Mouse (Mus musculus) midbrain, embryonic 11.5 days (tissue): Measurements from ENCODE around the gene Olfr463. TPM values are rescaled to one million over a fixed set of nuclear protein-coding genes. Genes with fewer than 3 reads are reported as not detected.

Experiments
- ATAC-seq: fragments of 200-750 bp; cut with Nextera tagmentation; 2 replicates; pipeline ENCODE4 v1.8.0; 2017; ENCODE audit warnings: moderate TSS enrichment, moderate library complexity; ENCODE audit not compliant: low FRiP score
- DNase-seq: peaks from one replicate; pipeline ENCODE4 v3.0.0; 2015; ENCODE audit warnings: low spot score; ENCODE audit errors: missing footprints
- H3K27ac ChIP-seq: fragments of 300-500 bp; sonication (generic); 2 replicates; pipeline ENCODE4 v1.5.1; 2014; ENCODE audit warnings: low read depth, low read length
- H3K27me3 ChIP-seq: fragments of 300-500 bp; sonication (generic); 2 replicates; pipeline ENCODE4 v1.6.1; 2014; ENCODE audit warnings: mild to moderate bottlenecking, low read length, moderate library complexity, mixed read lengths; ENCODE audit not compliant: control insufficient read depth, insufficient read depth
- H3K36me3 ChIP-seq: fragments of 300-500 bp; sonication (generic); 2 replicates; pipeline ENCODE4 v1.6.1; 2014; ENCODE audit warnings: mild to moderate bottlenecking, low read length, moderate library complexity, mixed read lengths; ENCODE audit not compliant: control insufficient read depth, insufficient read depth
- H3K4me1 ChIP-seq: fragments of 300-500 bp; sonication (generic); 2 replicates; pipeline ENCODE4 v1.6.1; 2014; ENCODE audit warnings: low read length; ENCODE audit not compliant: control insufficient read depth, insufficient read depth
- H3K4me2 ChIP-seq: fragments of 300-500 bp; sonication (generic); 2 replicates; pipeline ENCODE4 v1.6.1; 2014; ENCODE audit warnings: mild to moderate bottlenecking, moderate library complexity
- H3K4me3 ChIP-seq: fragments of 300-500 bp; sonication (generic); 2 replicates; pipeline ENCODE4 v1.5.1; 2014; ENCODE audit warnings: low read depth, low read length
- H3K9ac ChIP-seq: fragments of 300-500 bp; sonication (generic); 2 replicates; pipeline ENCODE4 v1.6.1; 2014; ENCODE audit warnings: low read length
- H3K9me3 ChIP-seq: fragments of 300-500 bp; sonication (generic); 2 replicates; pipeline ENCODE4 v1.6.1; 2016; ENCODE audit warnings: low read length; ENCODE audit not compliant: control insufficient read depth
- WGBS: fragments of 180-500 bp; shearing (Covaris S2); extraction: QIAGEN DNeasy Blood & Tissue Kit; methylation state at CpG from one replicate; pipeline ENCODE4 v1.1.7; 2014; 5-methylcytosine and 5-hydroxymethylcytosine counted together
- polyA plus RNA-seq: library from polyadenylated mRNA; unstranded; fragments of >200 nt; fragmentation: Nextera tagmentation; extraction: Ambion mirVana; gene quantifications from 2 replicates; pipeline ENCODE4 v1.2.1, GENCODE M21; 2014

The Olfr463 gene
- polyA plus RNA-seq = not detected in 2 replicates

DNA sequence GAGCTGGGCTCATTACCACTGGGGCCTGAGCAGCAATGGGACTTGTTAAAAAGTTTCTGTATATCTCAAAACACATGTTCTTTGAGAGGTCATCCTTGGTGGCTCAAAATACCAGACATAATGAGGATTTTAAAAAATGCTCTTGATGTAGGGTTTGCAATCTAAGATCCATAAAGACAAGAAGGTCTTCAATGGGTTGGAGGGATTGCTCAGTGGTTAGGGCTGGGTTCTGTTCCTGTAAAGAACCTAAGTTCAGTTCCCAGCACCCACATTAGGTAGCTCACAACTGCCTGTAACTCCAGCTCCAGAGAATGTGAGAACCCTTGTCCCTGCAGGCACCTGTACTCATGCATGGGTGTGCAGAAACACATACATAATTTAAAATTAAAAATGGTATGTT is at the start of gene Olfr463:
TSS of gene Olfr463 (minus strand) at position 101 of the 400 bp plus-strand sequence.
- DNase-seq (no peak), ATAC-seq (no peak)
- no peaks in the 10 kb centered on the region for H3K4me1 ChIP-seq
- no peaks in the 10 kb centered on the region for H3K27me3 ChIP-seq
- no peaks in the 10 kb centered on the region for H3K9me3 ChIP-seq
- no peak within 1 kb of the TSS for H3K4me2 ChIP-seq
- H3K27ac ChIP-seq = no peak within 1 kb of the TSS
- no peaks in the 10 kb centered on the region for H3K36me3 ChIP-seq
- H3K4me3 ChIP-seq = no peak within 1 kb of the TSS
- H3K9ac ChIP-seq = no peak within 1 kb of the TSS

GRCm38 (mm10) chr11:87935467-87935866 is 38.3 kb upstream of the Olfr463 start:
- WGBS = 82% methylated on average over 3 of the region's 3 CpGs
- Histone ChIP-seq H3K4me1 (no peaks in the 10 kb centered on the region), H3K36me3 (no peaks in the 10 kb centered on the region), H3K9me3 (no peaks in the 10 kb centered on the region), H3K4me2 (no peak overlapping the region), H3K4me3 (no peak overlapping the region), H3K9ac (no peak overlapping the region), H3K27ac (no peak overlapping the region), H3K27me3 (no peaks in the 10 kb centered on the region)
- no peak for ATAC-seq
- DNase-seq = no peak

DNA sequence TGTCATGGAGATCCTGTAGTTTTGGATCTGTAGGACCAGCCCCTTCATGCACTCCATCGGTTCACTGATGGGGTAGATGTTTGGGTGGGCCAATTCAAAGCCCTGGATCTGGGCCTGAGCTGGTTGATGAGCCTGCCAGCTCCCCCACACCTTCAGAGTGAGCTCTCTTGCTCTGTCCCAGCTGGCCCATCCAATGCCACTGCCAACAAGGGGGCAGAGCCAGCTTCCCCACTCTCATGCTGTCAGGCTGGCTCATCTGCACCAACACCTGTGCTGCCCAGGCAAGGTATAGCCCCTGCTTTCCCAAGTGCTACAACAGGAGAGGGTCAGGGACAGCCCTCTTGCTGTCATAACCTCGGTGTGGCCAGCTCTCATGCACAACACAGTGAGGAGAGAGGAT is 36.5 kb upstream of the Olfr463 start:
- Histone ChIP-seq H3K4me3 (no peak overlapping the region), H3K36me3 (no peaks in the 10 kb centered on the region), H3K4me2 (no peak overlapping the region), H3K27ac (no peak overlapping the region), H3K4me1 (no peaks in the 10 kb centered on the region), H3K27me3 (no peaks in the 10 kb centered on the region), H3K9me3 (no peaks in the 10 kb centered on the region), H3K9ac (no peak overlapping the region)
- ATAC-seq (no peak), DNase-seq (no peak)
- WGBS = 79% methylated on average over 2 of the region's 2 CpGs

- DNase-seq (no peak), ATAC-seq (no peak)
- no peaks in the 10 kb centered on the region for H3K4me1 ChIP-seq
- no peaks in the 10 kb centered on the region for H3K9me3 ChIP-seq
- H3K27ac ChIP-seq = no peak overlapping the region
- H3K4me3 ChIP-seq = no peak overlapping the region
- WGBS = 93% methylated on average over 2 of the region's 2 CpGs
- H3K27me3 ChIP-seq = no peaks in the 10 kb centered on the region
- no peak overlapping the region for H3K4me2 ChIP-seq
- H3K36me3 ChIP-seq = no peaks in the 10 kb centered on the region
- no peak overlapping the region for H3K9ac ChIP-seq
Measured at GRCm38 (mm10) chr11:87930348-87930747, 33.2 kb upstream of the Olfr463 start.

DNA sequence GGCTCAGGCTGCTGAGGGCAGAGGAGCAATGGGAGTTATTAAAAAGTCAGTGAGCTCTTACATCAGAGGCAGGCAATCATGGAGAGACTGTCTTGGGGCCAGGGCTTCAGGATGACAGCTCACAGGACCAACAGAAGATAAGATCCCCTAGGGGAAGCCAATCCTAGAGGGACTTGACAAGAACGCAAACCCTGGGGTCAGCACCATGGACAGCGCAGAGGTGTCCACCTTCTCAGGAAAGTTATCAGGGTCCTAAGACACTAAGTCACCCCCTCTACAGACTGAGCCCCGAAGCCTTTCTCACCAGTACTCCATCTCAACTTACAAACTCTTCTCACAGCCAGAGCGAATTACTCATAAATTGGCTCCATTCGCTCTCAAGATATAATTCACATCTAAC is 23.8 kb upstream of the Olfr463 start, which contains the start of gene Olfr464:
TSS of gene Olfr464 (minus strand) at position 2 of the 400 bp plus-strand sequence.
- WGBS = 32% methylated on average over 5 of the region's 5 CpGs
- DNase-seq (no peak), ATAC-seq (no peak)
- Histone ChIP-seq H3K9me3 (no peaks in the 10 kb centered on the region), H3K9ac (no peak within 1 kb of the TSS), H3K4me3 (no peak within 1 kb of the TSS), H3K27me3 (no peaks in the 10 kb centered on the region), H3K27ac (no peak within 1 kb of the TSS), H3K4me1 (no peaks in the 10 kb centered on the region), H3K36me3 (no peaks in the 10 kb centered on the region), H3K4me2 (no peak within 1 kb of the TSS)

GRCm38 (mm10) chr11:87920301-87920700 is 23.1 kb upstream of the Olfr463 start:
- no peaks in the 10 kb centered on the region for H3K4me1 ChIP-seq
- H3K27me3 ChIP-seq = no peaks in the 10 kb centered on the region
- no peak overlapping the region for H3K4me2 ChIP-seq
- WGBS = 73% methylated on average over 2 of the region's 2 CpGs
- no peak overlapping the region for H3K27ac ChIP-seq
- no peak overlapping the region for H3K4me3 ChIP-seq
- H3K9ac ChIP-seq = no peak overlapping the region
- no peaks in the 10 kb centered on the region for H3K9me3 ChIP-seq
- H3K36me3 ChIP-seq = no peaks in the 10 kb centered on the region
- ATAC-seq (no peak), DNase-seq (no peak)

- H3K27me3 ChIP-seq = no peaks in the 10 kb centered on the region
- no peak overlapping the region for H3K4me2 ChIP-seq
- 81% methylated on average over 1 of the region's 1 CpGs for WGBS
- H3K9ac ChIP-seq = no peak overlapping the region
- H3K4me3 ChIP-seq = no peak overlapping the region
- H3K27ac ChIP-seq = no peak overlapping the region
- DNase-seq = no peak
- no peaks in the 10 kb centered on the region for H3K36me3 ChIP-seq
- no peaks in the 10 kb centered on the region for H3K4me1 ChIP-seq
- ATAC-seq = no peak
- H3K9me3 ChIP-seq = no peaks in the 10 kb centered on the region
Measured at GRCm38 (mm10) chr11:87916005-87916404, 18.8 kb upstream of the Olfr463 start.

GRCm38 (mm10) chr11:87904331-87904730 is 7.1 kb upstream of the Olfr463 start:
- H3K27ac ChIP-seq = no peak overlapping the region
- WGBS = 79% methylated on average over 3 of the region's 3 CpGs
- H3K4me3 ChIP-seq = no peak overlapping the region
- ATAC-seq = no peak
- H3K36me3 ChIP-seq = no peaks in the 10 kb centered on the region
- H3K4me1 ChIP-seq = no peaks in the 10 kb centered on the region
- no peak overlapping the region for H3K9ac ChIP-seq
- H3K9me3 ChIP-seq = no peaks in the 10 kb centered on the region
- H3K27me3 ChIP-seq = no peaks in the 10 kb centered on the region
- H3K4me2 ChIP-seq = no peak overlapping the region
- no peak for DNase-seq

DNA sequence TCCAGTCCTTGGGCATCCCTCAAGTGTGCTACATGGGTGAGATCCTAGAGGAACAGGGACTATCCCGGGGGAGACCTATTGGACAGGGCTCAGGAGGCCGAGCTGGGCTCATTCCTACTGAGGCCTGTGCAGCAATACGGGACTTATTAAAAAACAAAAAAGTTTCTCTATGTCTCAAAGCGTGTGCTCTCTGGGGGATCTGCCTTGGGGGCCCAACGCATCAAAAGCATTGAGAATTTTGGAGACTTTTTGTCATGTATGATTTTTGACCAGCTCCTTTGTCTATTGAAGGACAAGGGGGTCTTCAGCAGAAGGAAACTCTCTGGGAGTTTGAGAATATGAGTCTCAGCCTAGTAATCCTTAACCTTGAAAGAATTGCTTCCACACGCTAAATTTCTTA is 5.0 kb downstream of the Olfr463 start, which contains the start of gene Olfr462:
TSS of gene Olfr462 (minus strand) at position 101 of the 400 bp plus-strand sequence.
- Histone ChIP-seq H3K36me3 (no peaks in the 10 kb centered on the region), H3K4me1 (no peaks in the 10 kb centered on the region), H3K27me3 (no peaks in the 10 kb centered on the region), H3K27ac (no peak within 1 kb of the TSS), H3K9me3 (no peaks in the 10 kb centered on the region), H3K9ac (no peak within 1 kb of the TSS), H3K4me3 (no peak within 1 kb of the TSS), H3K4me2 (no peak within 1 kb of the TSS)
- no peak for DNase-seq
- 91% methylated on average over 6 of the region's 6 CpGs for WGBS
- ATAC-seq = no peak

DNA sequence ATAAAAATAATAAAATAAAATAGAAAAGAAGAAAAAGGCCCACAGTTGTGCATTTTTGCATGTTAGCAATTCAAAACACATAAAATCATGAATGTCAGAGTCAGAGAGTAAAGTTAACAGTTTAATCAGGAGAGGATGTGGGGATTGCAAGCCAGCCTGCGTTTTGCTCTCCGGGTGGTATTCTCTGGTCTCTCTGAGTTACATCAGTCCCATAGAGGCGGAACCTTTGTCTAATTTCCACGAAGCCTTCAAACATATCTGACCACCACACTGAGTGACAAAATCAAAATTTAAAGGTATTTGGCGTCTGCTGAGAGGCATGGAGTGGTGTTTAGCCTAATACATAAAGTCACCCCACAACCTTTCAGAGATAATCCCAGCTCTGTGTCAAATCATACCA is 12.3 kb downstream of the Olfr463 start:
- 81% methylated on average over 5 of the region's 5 CpGs for WGBS
- Histone ChIP-seq H3K4me3 (no peak overlapping the region), H3K27ac (no peak overlapping the region), H3K9me3 (no peaks in the 10 kb centered on the region), H3K27me3 (no peaks in the 10 kb centered on the region), H3K36me3 (no peaks in the 10 kb centered on the region), H3K9ac (no peak overlapping the region), H3K4me2 (no peak overlapping the region), H3K4me1 (no peaks in the 10 kb centered on the region)
- ATAC-seq (no peak), DNase-seq (no peak)
